Mouse (Mus musculus): ENCODE results near the gene Mgll.

DNA sequence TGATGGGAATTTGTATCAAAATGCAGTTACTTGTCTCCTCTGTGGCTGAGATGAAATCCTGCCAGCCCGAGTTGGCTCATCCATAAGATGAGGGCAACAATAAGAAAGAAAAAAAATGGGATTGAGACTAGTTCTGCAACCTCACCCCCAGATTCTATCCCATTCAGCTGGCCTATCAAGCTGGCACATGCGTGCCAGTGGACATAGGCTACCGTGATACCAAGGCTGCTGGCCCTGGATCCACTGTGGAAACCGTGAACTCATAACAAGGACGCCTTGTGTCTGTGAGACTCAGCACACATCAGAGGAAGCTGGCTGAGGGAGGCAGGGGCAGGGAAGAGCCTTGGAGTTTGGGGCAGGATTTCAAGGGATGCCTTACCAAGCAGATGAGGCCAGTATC is 46.8 kb downstream of the Mgll start:
- TF ChIP-seq POLR2A (IDR thresholded peaks at IDR 0.05; ENCODE audit: low read depth, low read length): no peak
- TF ChIP-seq CTCF (IDR thresholded peaks at IDR 0.05; ENCODE audit: borderline replicate concordance, insufficient read depth, low read length): no peak
